ENCODE assay signal across 9 mouse cellular contexts in the genomic region with DNA sequence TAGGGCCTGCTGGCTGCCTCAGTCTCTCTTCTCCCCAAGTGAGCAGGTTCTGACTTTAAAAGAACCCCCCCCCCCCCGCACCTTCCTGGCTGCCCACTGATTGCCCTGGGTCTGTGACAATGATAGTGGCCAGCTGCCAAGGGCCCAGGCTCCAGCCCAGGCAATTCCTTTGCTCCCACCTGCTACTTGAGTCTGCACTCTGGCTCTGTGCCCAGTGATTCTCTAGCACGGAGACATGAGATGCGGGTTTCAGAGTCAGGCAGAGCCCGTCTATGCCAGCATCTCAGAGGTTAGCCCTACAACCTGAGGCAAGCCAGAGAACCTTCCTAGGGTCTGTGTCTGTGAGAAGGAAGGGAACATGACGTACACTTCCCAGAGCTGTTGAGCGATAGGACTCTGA.
DNase-seq lines count a peak whose midpoint lies in the region; ATAC-seq and TF ChIP-seq lines count a peak whose summit lies in the region.
"Had no signal": no experiment of that assay in that cellular context is flagged by ENCODE, and none has a peak within 500 bp of the region (broad histone marks: within the 10 kb centered on the region; RNA-seq: fewer than 3 reads in every experiment).

No protein-coding gene starts in this region.

- no peaks in the 10 kb centered on the region for H3K36me3 ChIP-seq in hindbrain, embryonic 16.5 days (ENCODE audit: control insufficient read depth, insufficient read depth, low read length)
- H3K36me3 ChIP-seq in hindbrain, embryonic 12.5 days, result no peaks in the 10 kb centered on the region
- no peaks in the 10 kb centered on the region for H3K36me3 ChIP-seq in thymus, adult 2 months (ENCODE audit: control insufficient read depth, insufficient read depth, low read length)
- H3K36me3 ChIP-seq: limb, embryonic 13.5 days had no signal

- H3K4me3 ChIP-seq in hindbrain, embryonic 16.5 days (ENCODE audit: low read length), result no peak overlapping the region
- no peak overlapping the region for H3K4me3 ChIP-seq in hindbrain, embryonic 12.5 days
- no peak overlapping the region for H3K4me3 ChIP-seq in left cerebral cortex, adult 2 months
- H3K4me3 ChIP-seq in thymus, adult 2 months (ENCODE audit: control insufficient read depth, insufficient read depth, low read length), result no peak overlapping the region
- H3K4me3 ChIP-seq: limb, embryonic 13.5 days had no signal

- WGBS in hindbrain, embryonic 16.5 days, result 33% methylated on average over 6 of the region's 6 CpGs
- WGBS in hindbrain, embryonic 12.5 days, result 68% methylated on average over 6 of the region's 6 CpGs
- 85% methylated on average over 6 of the region's 6 CpGs for WGBS in thymus, adult 2 months

- peaks cover 10% of the 10 kb centered on the region for H3K4me1 ChIP-seq in hindbrain, embryonic 16.5 days (ENCODE audit: control insufficient read depth, insufficient read depth, low read depth, low read length)
- peaks cover 16% of the 10 kb centered on the region for H3K4me1 ChIP-seq in hindbrain, embryonic 12.5 days
- no peaks in the 10 kb centered on the region for H3K4me1 ChIP-seq in thymus, adult 2 months (replicated peaks; ENCODE audit: control insufficient read depth, insufficient read depth, low read length)

- no peak overlapping the region for H3K9ac ChIP-seq in hindbrain, embryonic 16.5 days (ENCODE audit: low read depth, low read length)
- H3K9ac ChIP-seq in hindbrain, embryonic 12.5 days, result no peak overlapping the region

- no peak for TF ChIP-seq POLR2A in thymus, adult 2 months (IDR thresholded peaks at IDR 0.05; ENCODE audit: control insufficient read depth, extremely low read depth, insufficient read depth, low read length, poor library complexity)

- no peaks in the 10 kb centered on the region for H3K9me3 ChIP-seq in hindbrain, embryonic 16.5 days (ENCODE audit: control insufficient read depth, low read length)
- no peaks in the 10 kb centered on the region for H3K9me3 ChIP-seq in hindbrain, embryonic 12.5 days (replicated peaks)
- H3K9me3 ChIP-seq: limb, embryonic 13.5 days had no signal

- intact Hi-C loops in left cerebral cortex, adult 2 months (cut with DNase I), result no loop called here

- TF ChIP-seq CTCF in left cerebral cortex, adult 2 months (IDR thresholded peaks at IDR 0.05), result no peak
- TF ChIP-seq CTCF in thymus, adult 2 months (IDR thresholded peaks at IDR 0.05; ENCODE audit: borderline replicate concordance, control insufficient read depth, extremely low read depth, insufficient read depth, low read length, poor library complexity), result no peak

- DNase-seq in 3134 (ENCODE audit: extremely low read depth, insufficient read length, low spot score), result peak; percentile 22
- peak; percentile 84 for DNase-seq in brain, adult 2 months (ENCODE audit: low read depth, low spot score)
- DNase-seq in kidney, postnatal 36 days, result peak; percentile 41 to 55
- no peak for DNase-seq in B cell, adult 2 months
- no peak for DNase-seq in left cerebral cortex, adult 2 months (ENCODE audit: extremely low spot score in 1 of 2, low spot score in 2 of 2)
- DNase-seq in thymus, adult 2 months, result no peak

- ATAC-seq in hindbrain, embryonic 16.5 days, result peak; percentile 61; the same call in 1 of the 2 replicates
- no peak for ATAC-seq in hindbrain, embryonic 12.5 days (ENCODE audit: low FRiP score)

- no peak overlapping the region for H3K4me2 ChIP-seq in hindbrain, embryonic 16.5 days (ENCODE audit: low read length)
- H3K4me2 ChIP-seq in hindbrain, embryonic 12.5 days (replicated peaks), result no peak overlapping the region

- no peak overlapping the region for H3K27ac ChIP-seq in hindbrain, embryonic 16.5 days (ENCODE audit: low read depth, low read length)
- no peak overlapping the region for H3K27ac ChIP-seq in hindbrain, embryonic 12.5 days
- no peak overlapping the region for H3K27ac ChIP-seq in left cerebral cortex, adult 2 months
- H3K27ac ChIP-seq in thymus, adult 2 months (ENCODE audit: control insufficient read depth, insufficient read depth, low read length), result no peak overlapping the region

- no peaks in the 10 kb centered on the region for H3K27me3 ChIP-seq in hindbrain, embryonic 16.5 days (replicated peaks; ENCODE audit: control insufficient read depth, insufficient read depth, low read length)
- peaks cover 9% of the 10 kb centered on the region for H3K27me3 ChIP-seq in hindbrain, embryonic 12.5 days
- no peaks in the 10 kb centered on the region; the same call in 1 of the 2 replicates for H3K27me3 ChIP-seq in thymus, adult 2 months (ENCODE audit: control insufficient read depth, insufficient read depth, low read length)

Comparison
In these comparisons a context has a peak if more than half of its experiments do, and no peak if none do; other contexts are left out.
1. DNase-seq: peak in 3134 (single experiment), brain, adult 2 months (single experiment) and kidney, postnatal 36 days (2 of 2); none in B cell, adult 2 months (0 of 2), left cerebral cortex, adult 2 months (0 of 2) and thymus, adult 2 months (single experiment).